Mouse (Mus musculus) lung, adult 2 months (tissue): ENCODE measurements around the gene Plg. TPM values are rescaled to one million over a fixed set of nuclear protein-coding genes. Genes with fewer than 3 reads are reported as not detected.

ENCODE experiments used
- DNase-seq: peaks from one replicate; pipeline ENCODE4 v3.0.0; 2022
- H3K4me1 ChIP-seq: fragments of 200-500 bp; 2 replicates; pipeline ENCODE4 v1.6.1; 2011; ENCODE audit warnings: low read length; ENCODE audit not compliant: control insufficient read depth, insufficient read depth
- H3K4me3 ChIP-seq: fragments of 200-500 bp; replicated peaks from 2 replicates; pipeline ENCODE3; 2011; ENCODE audit warnings: low read depth, mild to moderate bottlenecking, control low read depth, low read length; ENCODE audit errors: extremely low read depth
- CTCF ChIP-seq: fragments of 200-500 bp; IDR thresholded peaks from 2 replicates; pipeline ENCODE4 v1.5.1; 2011; ENCODE audit warnings: mild to moderate bottlenecking, low read length, control low read depth; ENCODE audit not compliant: insufficient read depth
- POLR2A ChIP-seq: fragments of 200-500 bp; IDR thresholded peaks from 2 replicates; pipeline ENCODE4 v1.6.1; 2011; ENCODE audit warnings: low read depth, mild to moderate bottlenecking, control low read depth, low read length, borderline replicate concordance; ENCODE audit errors: extremely low read depth
- WGBS: fragments of 180-500 bp; shearing (Covaris S2); methylation state at CpG from one replicate; pipeline ENCODE4 v1.1.7; 2018; 5-methylcytosine and 5-hydroxymethylcytosine counted together
- polyA plus RNA-seq: library from polyadenylated mRNA; depleted of rRNA; stranded (reverse); fragments of >200 nt; gene quantifications from 2 replicates; pipeline ENCODE4 v1.2.3, GENCODE M21; 2012; rRNA removed

Plg gene
- polyA plus RNA-seq, 1 experiment = 0.59 TPM

- DNase-seq = no peak
- Histone ChIP-seq H3K4me1 (no peaks in the 10 kb centered on the region), H3K4me3 (no peak overlapping the region)
- 45% methylated on average over 4 of the region's 4 CpGs for WGBS
- TF ChIP-seq CTCF (no peak), POLR2A (no peak)
Observed at GRCm38 (mm10) chr17:12451234-12451633, 72.8 kb downstream of the Plg start.

DNA sequence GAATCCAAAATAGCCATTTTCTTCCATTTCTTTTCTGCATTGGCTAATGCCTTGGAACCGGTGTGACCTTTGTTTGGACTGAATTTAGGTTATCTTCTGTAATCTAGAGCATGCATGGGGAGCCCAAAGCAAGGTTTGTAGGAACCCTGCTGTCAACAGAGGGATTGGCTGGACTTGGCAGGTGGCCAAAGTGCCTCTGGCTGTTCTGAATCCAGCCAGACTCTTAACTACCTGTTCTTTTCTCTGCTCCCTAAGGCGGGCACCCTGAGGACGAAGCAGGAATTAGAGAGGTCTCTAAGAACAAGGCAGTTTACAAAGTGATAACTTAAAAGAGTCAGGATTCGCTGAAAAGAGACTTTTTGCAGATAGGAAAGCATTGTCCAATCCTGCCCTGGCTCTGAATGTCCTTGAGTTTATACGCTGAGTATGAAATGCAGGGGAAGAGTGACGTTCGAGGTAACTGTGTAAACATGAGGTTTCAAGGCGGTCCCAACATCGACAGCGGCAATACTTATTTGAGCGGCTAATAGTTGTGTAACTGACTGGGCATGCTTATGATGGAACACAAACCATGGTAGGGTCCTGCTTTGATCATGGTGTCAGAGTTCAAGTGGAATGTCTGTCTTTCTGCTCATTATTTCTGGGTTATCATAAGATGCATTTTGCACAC, 74.6 kb downstream of the Plg start:
- Histone ChIP-seq H3K4me1 (no peaks in the 10 kb centered on the region), H3K4me3 (no peak overlapping the region)
- TF ChIP-seq CTCF (no peak), POLR2A (no peak)
- 51% methylated on average over 11 of the region's 11 CpGs for WGBS
- DNase-seq = no peak

DNA sequence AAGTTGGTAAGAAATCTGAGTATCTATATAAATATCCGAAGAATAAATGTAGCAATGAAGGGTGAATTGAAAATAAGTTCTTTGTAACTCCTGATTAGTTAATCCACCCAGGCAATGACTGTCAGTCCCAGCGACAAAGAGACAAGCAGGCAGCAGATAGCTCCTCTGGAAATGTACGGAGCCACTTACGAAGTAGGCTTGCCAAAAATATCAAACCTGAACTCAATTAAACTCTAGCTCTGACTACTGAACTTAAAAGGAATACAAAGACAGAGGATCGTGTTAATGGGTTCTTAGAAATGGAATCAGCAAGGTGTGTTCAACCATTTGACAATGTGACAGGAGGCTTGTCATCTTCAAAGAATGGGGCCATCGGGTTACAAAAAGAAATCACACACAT, 75.3 kb downstream of the Plg start:
- no peaks in the 10 kb centered on the region for H3K4me1 ChIP-seq
- DNase-seq = no peak
- no peak overlapping the region for H3K4me3 ChIP-seq
- no peak for TF ChIP-seq POLR2A
- no peak for TF ChIP-seq CTCF
- 77% methylated on average over 6 of the region's 6 CpGs for WGBS

DNA sequence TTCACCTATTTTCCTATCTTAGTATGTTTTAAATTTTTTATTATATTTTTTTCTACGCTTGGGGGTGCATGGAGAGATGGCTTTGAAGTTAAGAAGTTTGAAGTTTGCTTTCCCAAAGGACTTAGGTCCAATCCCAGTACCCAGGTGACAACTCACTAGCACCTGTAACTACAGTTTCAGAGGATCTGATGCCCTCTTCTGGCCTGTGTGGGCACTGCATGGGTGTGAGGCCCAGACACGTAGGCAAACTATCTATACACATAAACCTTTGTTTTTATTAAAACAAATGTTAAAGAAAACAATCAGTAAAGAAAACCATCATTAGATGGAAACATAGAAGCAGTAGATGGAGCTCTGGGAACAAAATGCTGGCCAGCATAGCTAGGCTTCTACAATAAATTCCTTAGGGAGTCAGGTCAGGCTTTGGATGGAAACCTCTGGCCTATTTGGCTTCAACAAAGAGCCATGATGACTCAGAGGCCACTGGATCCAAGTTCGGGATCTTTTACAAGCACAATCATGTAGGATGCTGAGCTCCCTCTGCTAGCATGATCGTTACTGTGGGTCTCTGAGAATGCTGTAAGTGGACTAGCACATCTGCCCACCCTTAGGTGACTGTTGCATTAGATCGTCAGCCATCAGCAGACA, 76.9 kb downstream of the Plg start:
- H3K4me3 ChIP-seq = no peak overlapping the region
- peak; percentile 25 for DNase-seq
- WGBS = 67% methylated on average over 5 of the region's 5 CpGs
- TF ChIP-seq CTCF = peak; percentile 73
- TF ChIP-seq POLR2A = no peak
- no peaks in the 10 kb centered on the region for H3K4me1 ChIP-seq

DNA sequence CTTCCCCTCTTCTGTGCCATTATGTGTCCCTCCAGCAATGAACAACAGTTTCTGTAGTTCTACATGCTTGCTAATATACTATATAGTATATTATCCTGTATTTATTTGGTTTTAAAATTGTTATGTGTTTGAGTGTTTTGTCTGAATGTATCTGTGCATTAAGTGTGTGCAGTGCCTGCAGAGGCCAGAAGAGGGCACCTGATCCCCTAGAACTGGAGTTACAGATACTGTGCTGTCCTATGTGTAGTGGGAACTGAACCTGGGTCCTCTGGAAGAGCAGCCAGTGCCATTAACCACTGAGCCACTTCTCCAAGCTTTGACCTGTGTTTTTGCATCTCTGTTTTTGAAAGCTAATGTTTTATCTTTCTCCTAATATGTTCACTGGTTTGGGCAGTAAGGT, 82.8 kb downstream of the Plg start:
- no peak overlapping the region for H3K4me3 ChIP-seq
- TF ChIP-seq POLR2A = no peak
- TF ChIP-seq CTCF = 0 out of 2 replicates have a peak, but pooled peaks have one; percentile 5
- no peaks in the 10 kb centered on the region for H3K4me1 ChIP-seq
- DNase-seq = no peak

- no peak for DNase-seq
- 75% methylated on average over 4 of the region's 4 CpGs for WGBS
- TF ChIP-seq POLR2A = no peak
- TF ChIP-seq CTCF = no peak
- Histone ChIP-seq H3K4me3 (no peak overlapping the region), H3K4me1 (no peaks in the 10 kb centered on the region)
Observed at GRCm38 (mm10) chr17:12466501-12467000, 88.1 kb downstream of the Plg start.

- TF ChIP-seq POLR2A = no peak
- no peak for TF ChIP-seq CTCF
- Histone ChIP-seq H3K4me1 (no peaks in the 10 kb centered on the region), H3K4me3 (no peak overlapping the region)
- DNase-seq = peak; percentile 8
- 62% methylated on average over 3 of the region's 3 CpGs for WGBS
Observed at GRCm38 (mm10) chr17:12467642-12468041, 89.2 kb downstream of the Plg start.

GRCm38 (mm10) chr17:12468745-12469144, 90.3 kb downstream of the Plg start:
- Histone ChIP-seq H3K4me1 (no peaks in the 10 kb centered on the region), H3K4me3 (no peak overlapping the region)
- DNase-seq = no peak
- TF ChIP-seq CTCF (no peak), POLR2A (no peak)
- 77% methylated on average over 5 of the region's 5 CpGs for WGBS

Other genes starting within 250 kb of the Plg start
- 32.9 and 42.8 TPM in 2 replicates for gene Map3k4, start 59.8 kb upstream of the Plg start, polyA plus RNA-seq
- 5.5 and 6.0 TPM in 2 replicates for gene Slc22a3, start 129.1 kb downstream of the Plg start, polyA plus RNA-seq
- gene Slc22a2, start 205.5 kb downstream of the Plg start, polyA plus RNA-seq = 0.08 TPM in 1 of 2 replicates, not detected in the other